Mouse (Mus musculus) stomach, embryonic 14.5 days (tissue): ENCODE data around the gene Rsc1a1. TPM values are rescaled to one million over a fixed set of nuclear protein-coding genes. Genes with fewer than 3 reads are reported as not detected.

Source experiments
- ATAC-seq: fragments of 200-750 bp; cut with Nextera tagmentation; 2 replicates; pipeline ENCODE4 v1.8.0; 2017; ENCODE audit warnings: low read depth, moderate TSS enrichment; ENCODE audit not compliant: insufficient number of reproducible peaks, insufficient read depth, low FRiP score
- H3K27ac ChIP-seq: fragments of 300-500 bp; sonication (generic); 2 replicates; pipeline ENCODE4 v1.5.1; 2014; ENCODE audit warnings: mild to moderate bottlenecking, low read length, moderate library complexity, mixed read lengths
- H3K27me3 ChIP-seq: fragments of 300-500 bp; sonication (generic); 2 replicates; pipeline ENCODE4 v1.6.1; 2014; ENCODE audit warnings: low read length, control low read depth, mixed read lengths; ENCODE audit not compliant: control insufficient read depth, insufficient read depth
- H3K36me3 ChIP-seq: fragments of 300-500 bp; sonication (generic); 2 replicates; pipeline ENCODE4 v1.6.1; 2014; ENCODE audit warnings: mild to moderate bottlenecking, control low read depth, low read length, moderate library complexity, mixed read lengths; ENCODE audit not compliant: control insufficient read depth, insufficient read depth
- H3K4me1 ChIP-seq: fragments of 300-500 bp; sonication (generic); 2 replicates; pipeline ENCODE4 v1.6.1; 2014; ENCODE audit warnings: low read length, control low read depth, mixed read lengths; ENCODE audit not compliant: control insufficient read depth, insufficient read depth
- H3K4me2 ChIP-seq: fragments of 300-500 bp; sonication (generic); replicated peaks from 2 replicates; pipeline ENCODE4 v1.6.1; 2014; ENCODE audit warnings: low read depth, low read length, control low read depth
- H3K4me3 ChIP-seq: fragments of 300-500 bp; sonication (generic); 2 replicates; pipeline ENCODE4 v1.5.1; 2014; ENCODE audit warnings: low read depth, low read length, control low read depth
- H3K9ac ChIP-seq: fragments of 300-500 bp; sonication (generic); replicated peaks from 2 replicates; pipeline ENCODE4 v1.6.1; 2014; ENCODE audit warnings: low read depth, mild to moderate bottlenecking, control low read depth, low read length, moderate library complexity, mixed read lengths
- H3K9me3 ChIP-seq: fragments of 300-500 bp; sonication (generic); 2 replicates; pipeline ENCODE4 v1.6.1; 2016; ENCODE audit warnings: low read depth, low read length, control low read depth; ENCODE audit not compliant: control insufficient read depth
- WGBS: fragments of 180-500 bp; shearing (Covaris S2); extraction: QIAGEN DNeasy Blood & Tissue Kit; methylation state at CpG from one replicate; pipeline ENCODE4 v1.1.7; 2014; 5-methylcytosine and 5-hydroxymethylcytosine counted together
- polyA plus RNA-seq: library from polyadenylated mRNA; unstranded; fragments of >200 nt; fragmentation: Nextera tagmentation; extraction: Ambion mirVana; gene quantifications from 2 replicates; pipeline ENCODE4 v1.2.1, GENCODE M21; 2014

The Rsc1a1 gene
- polyA plus RNA-seq, 1 experiment from 2014 or later = 0.51 TPM

- Histone ChIP-seq H3K27ac (no peak overlapping the region), H3K9me3 (no peaks in the 10 kb centered on the region), H3K27me3 (no peaks in the 10 kb centered on the region), H3K36me3 (peaks cover 14% of the 10 kb centered on the region), H3K9ac (no peak overlapping the region), H3K4me3 (no peak overlapping the region), H3K4me1 (no peaks in the 10 kb centered on the region), H3K4me2 (no peak overlapping the region)
- WGBS = 80% methylated on average over 8 of the region's 8 CpGs
- ATAC-seq = no peak
Observed at GRCm38 (mm10) chr4:141656932-141657331, 28.5 kb downstream of the Rsc1a1 start.

GRCm38 (mm10) chr4:141655908-141656608, 29.3 kb downstream of the Rsc1a1 start:
- no peaks in the 10 kb centered on the region for H3K9me3 ChIP-seq
- 81% methylated on average over 12 of the region's 12 CpGs for WGBS
- no peaks in the 10 kb centered on the region for H3K4me1 ChIP-seq
- H3K36me3 ChIP-seq = peaks cover 16% of the 10 kb centered on the region
- no peaks in the 10 kb centered on the region for H3K27me3 ChIP-seq
- H3K27ac ChIP-seq = no peak overlapping the region
- no peak for ATAC-seq
- H3K9ac ChIP-seq = no peak overlapping the region
- H3K4me2 ChIP-seq = no peak overlapping the region
- H3K4me3 ChIP-seq = no peak overlapping the region

- 90% methylated on average over 6 of the region's 6 CpGs for WGBS
- Histone ChIP-seq H3K4me1 (no peaks in the 10 kb centered on the region), H3K27ac (no peak overlapping the region)
Observed at GRCm38 (mm10) chr4:141654509-141654908, 30.9 kb downstream of the Rsc1a1 start.

GRCm38 (mm10) chr4:141653813-141654212, 31.6 kb downstream of the Rsc1a1 start:
- no peaks in the 10 kb centered on the region for H3K27me3 ChIP-seq
- H3K4me3 ChIP-seq = no peak overlapping the region
- H3K36me3 ChIP-seq = peaks cover 10% of the 10 kb centered on the region
- H3K9me3 ChIP-seq = no peaks in the 10 kb centered on the region
- ATAC-seq = no peak
- no peak overlapping the region for H3K9ac ChIP-seq
- H3K4me1 ChIP-seq = no peaks in the 10 kb centered on the region
- no peak overlapping the region for H3K4me2 ChIP-seq
- WGBS = 90% methylated on average over 13 of the region's 13 CpGs
- no peak overlapping the region for H3K27ac ChIP-seq

More at GRCm38 (mm10) chr4:141654509-141654908, 30.9 kb downstream of the Rsc1a1 start:
- H3K4me3 ChIP-seq = no peak overlapping the region
- H3K4me2 ChIP-seq = no peak overlapping the region
- peaks cover 9% of the 10 kb centered on the region for H3K36me3 ChIP-seq
- H3K9ac ChIP-seq = no peak overlapping the region
- no peaks in the 10 kb centered on the region for H3K27me3 ChIP-seq
- H3K9me3 ChIP-seq = no peaks in the 10 kb centered on the region
- no peak for ATAC-seq

- peaks cover 10% of the 10 kb centered on the region; the same call in 1 of the 2 replicates for H3K36me3 ChIP-seq
- H3K4me3 ChIP-seq = no peak overlapping the region
- WGBS = 87% methylated on average over 8 of the region's 8 CpGs
- H3K4me1 ChIP-seq = no peaks in the 10 kb centered on the region
- no peak for ATAC-seq
- no peak overlapping the region for H3K27ac ChIP-seq
- H3K9ac ChIP-seq = no peak overlapping the region
- no peaks in the 10 kb centered on the region for H3K27me3 ChIP-seq
- no peak overlapping the region for H3K4me2 ChIP-seq
- no peaks in the 10 kb centered on the region for H3K9me3 ChIP-seq
Observed at GRCm38 (mm10) chr4:141653044-141653443, 32.4 kb downstream of the Rsc1a1 start.

- no peak for ATAC-seq
- Histone ChIP-seq H3K27me3 (no peaks in the 10 kb centered on the region), H3K4me2 (no peak overlapping the region), H3K4me1 (no peaks in the 10 kb centered on the region), H3K9ac (no peak overlapping the region), H3K9me3 (no peaks in the 10 kb centered on the region), H3K27ac (no peak overlapping the region), H3K4me3 (no peak overlapping the region), H3K36me3 (peaks cover 10% of the 10 kb centered on the region; the same call in 1 of the 2 replicates)
- WGBS = 90% methylated on average over 10 of the region's 10 CpGs
Observed at GRCm38 (mm10) chr4:141651944-141652343, 33.5 kb downstream of the Rsc1a1 start.

DNA sequence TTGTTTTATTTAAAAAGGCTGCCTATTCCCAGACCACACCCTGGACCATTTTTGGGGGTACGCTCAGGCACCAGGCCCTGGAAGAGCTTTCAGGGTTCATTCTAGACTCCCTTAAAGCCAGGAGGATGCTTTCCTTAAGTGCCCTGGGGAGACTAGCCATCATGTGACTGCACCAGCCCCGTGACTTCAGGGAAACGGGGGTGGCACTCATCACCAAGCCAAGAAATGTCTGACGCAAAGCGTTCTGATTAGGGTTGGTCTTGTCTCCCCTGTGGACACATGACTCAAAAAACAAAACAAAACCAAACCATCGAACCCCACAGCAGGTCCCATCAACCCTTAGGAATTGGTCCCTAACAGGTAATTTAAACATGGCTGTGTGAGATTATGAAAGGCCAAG, 34.1 kb downstream of the Rsc1a1 start:
- 84% methylated on average over 6 of the region's 6 CpGs for WGBS
- Histone ChIP-seq H3K4me1 (no peaks in the 10 kb centered on the region), H3K4me3 (no peak overlapping the region), H3K36me3 (peaks cover 10% of the 10 kb centered on the region; the same call in 1 of the 2 replicates), H3K9me3 (no peaks in the 10 kb centered on the region), H3K27ac (no peak overlapping the region), H3K4me2 (no peak overlapping the region), H3K9ac (no peak overlapping the region), H3K27me3 (no peaks in the 10 kb centered on the region)
- no peak for ATAC-seq

GRCm38 (mm10) chr4:141649244-141649643, 36.2 kb downstream of the Rsc1a1 start:
- Histone ChIP-seq H3K4me3 (no peak overlapping the region), H3K4me2 (no peak overlapping the region), H3K9ac (no peak overlapping the region), H3K27me3 (no peaks in the 10 kb centered on the region), H3K36me3 (peaks cover 10% of the 10 kb centered on the region; the same call in 1 of the 2 replicates), H3K9me3 (no peaks in the 10 kb centered on the region), H3K27ac (no peak overlapping the region), H3K4me1 (no peaks in the 10 kb centered on the region)
- 78% methylated on average over 6 of the region's 6 CpGs for WGBS
- no peak for ATAC-seq

DNA sequence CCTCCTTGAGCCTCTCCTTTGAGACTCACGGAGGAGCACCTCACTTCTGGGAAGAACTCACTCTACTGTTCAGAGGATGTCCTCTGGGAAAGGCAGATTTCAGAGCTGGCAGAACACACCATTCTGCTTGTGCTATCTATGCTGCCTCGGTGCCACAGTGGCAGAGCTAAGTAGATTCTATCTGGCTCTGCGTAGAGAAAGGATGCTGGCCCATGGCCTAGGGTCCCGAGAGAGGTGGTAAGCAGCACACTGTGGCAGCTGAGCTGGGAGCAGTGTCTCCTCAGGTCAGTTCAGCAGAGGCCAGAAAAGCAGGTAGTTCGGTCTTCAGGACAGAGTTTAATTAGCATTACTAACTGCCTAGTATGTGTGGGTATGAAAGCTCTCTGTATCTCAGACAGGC, 37.1 kb downstream of the Rsc1a1 start:
- WGBS = 92% methylated on average over 5 of the region's 5 CpGs
- Histone ChIP-seq H3K4me1 (peaks cover 10% of the 10 kb centered on the region; the same call in 1 of the 2 replicates), H3K9me3 (no peaks in the 10 kb centered on the region), H3K36me3 (peaks cover 10% of the 10 kb centered on the region; the same call in 1 of the 2 replicates), H3K4me2 (no peak overlapping the region), H3K9ac (no peak overlapping the region), H3K27me3 (no peaks in the 10 kb centered on the region), H3K27ac (no peak overlapping the region), H3K4me3 (no peak overlapping the region)
- no peak for ATAC-seq
